Mouse (Mus musculus): Measurements from ENCODE around the gene Cd96. TPM values are rescaled to one million over a fixed set of nuclear protein-coding genes. Genes with fewer than 3 reads are reported as not detected.

The Cd96 gene
- total and polyA plus RNA-seq, 2 experiments from 2014 or later: 0.10 TPM; not detected in 1

GRCm38 (mm10) chr16:46063278-46063677 is 56.8 kb downstream of the Cd96 start:
- Histone ChIP-seq H3K4me2 (ENCODE audit: low read depth) (no peak overlapping the region), H3K4me1 (ENCODE audit: insufficient read depth) (no peaks in the 10 kb centered on the region), H3K27ac (ENCODE audit: low read depth, low read length) (no peak overlapping the region), H3K9ac (no peak overlapping the region), H3K36me3 (ENCODE audit: insufficient read depth) (no peaks in the 10 kb centered on the region), H3K27me3 (ENCODE audit: insufficient read depth, low read length) (no peaks in the 10 kb centered on the region), H3K9me3 (ENCODE audit: low read length) (no peaks in the 10 kb centered on the region), H3K4me3 (ENCODE audit: low read depth, low read length) (no peak overlapping the region)
- DNase-seq: no peak
- 89% methylated on average over 5 of the region's 5 CpGs for WGBS
- no peak for TF ChIP-seq CTCF (IDR thresholded peaks at IDR 0.05; ENCODE audit: low read depth)
- no peak for ATAC-seq

- Histone ChIP-seq H3K27ac (ENCODE audit: low read depth, low read length) (no peak overlapping the region), H3K4me3 (ENCODE audit: low read depth, low read length) (no peak overlapping the region), H3K27me3 (ENCODE audit: insufficient read depth, low read length) (no peaks in the 10 kb centered on the region), H3K36me3 (ENCODE audit: insufficient read depth) (no peaks in the 10 kb centered on the region), H3K9me3 (ENCODE audit: low read length) (no peaks in the 10 kb centered on the region), H3K4me2 (ENCODE audit: low read depth) (no peak overlapping the region), H3K4me1 (ENCODE audit: insufficient read depth) (no peaks in the 10 kb centered on the region), H3K9ac (no peak overlapping the region)
- ATAC-seq: no peak
- 91% methylated on average over 2 of the region's 2 CpGs for WGBS
- no peak for TF ChIP-seq CTCF (IDR thresholded peaks at IDR 0.05; ENCODE audit: low read depth)
- no peak for DNase-seq
Observed at GRCm38 (mm10) chr16:46046906-46047305, 73.1 kb downstream of the Cd96 start.

GRCm38 (mm10) chr16:46036261-46036660 is 83.8 kb downstream of the Cd96 start:
- Histone ChIP-seq H3K27me3 (ENCODE audit: insufficient read depth, low read length) (no peaks in the 10 kb centered on the region), H3K4me1 (ENCODE audit: insufficient read depth) (no peaks in the 10 kb centered on the region), H3K9ac (no peak overlapping the region), H3K27ac (ENCODE audit: low read depth, low read length) (no peak overlapping the region), H3K9me3 (ENCODE audit: low read length) (no peaks in the 10 kb centered on the region), H3K4me2 (ENCODE audit: low read depth) (no peak overlapping the region), H3K4me3 (ENCODE audit: low read depth, low read length) (no peak overlapping the region), H3K36me3 (ENCODE audit: insufficient read depth) (no peaks in the 10 kb centered on the region)
- 50% methylated on average over 2 of the region's 2 CpGs for WGBS
- no peak for TF ChIP-seq CTCF (IDR thresholded peaks at IDR 0.05; ENCODE audit: low read depth)
- ATAC-seq (peak; percentile 53; the same call in 1 of the 2 replicates), DNase-seq (peak; percentile 21)

GRCm38 (mm10) chr16:46033896-46034295 is 86.2 kb downstream of the Cd96 start:
- TF ChIP-seq CTCF (IDR thresholded peaks at IDR 0.05; ENCODE audit: low read depth): no peak
- ATAC-seq: no peak
- Histone ChIP-seq H3K9ac (no peak overlapping the region), H3K9me3 (ENCODE audit: low read length) (no peaks in the 10 kb centered on the region), H3K4me2 (ENCODE audit: low read depth) (no peak overlapping the region), H3K36me3 (ENCODE audit: insufficient read depth) (no peaks in the 10 kb centered on the region), H3K27me3 (ENCODE audit: insufficient read depth, low read length) (no peaks in the 10 kb centered on the region), H3K4me1 (ENCODE audit: insufficient read depth) (no peaks in the 10 kb centered on the region), H3K4me3 (ENCODE audit: low read depth, low read length) (no peak overlapping the region), H3K27ac (ENCODE audit: low read depth, low read length) (no peak overlapping the region)
- WGBS: 81% methylated on average over 9 of the region's 9 CpGs
- no peak for DNase-seq

- TF ChIP-seq CTCF (IDR thresholded peaks at IDR 0.05; ENCODE audit: low read depth): no peak
- H3K9ac ChIP-seq: no peak overlapping the region
- no peak for ATAC-seq
- H3K4me3 ChIP-seq (ENCODE audit: low read depth, low read length): no peak overlapping the region
- H3K27me3 ChIP-seq (ENCODE audit: insufficient read depth, low read length): no peaks in the 10 kb centered on the region
- no peak overlapping the region for H3K4me2 ChIP-seq (ENCODE audit: low read depth)
- DNase-seq: no peak
- H3K4me1 ChIP-seq (ENCODE audit: insufficient read depth): no peaks in the 10 kb centered on the region
- 71% methylated on average over 5 of the region's 5 CpGs for WGBS
- H3K9me3 ChIP-seq (ENCODE audit: low read length): no peaks in the 10 kb centered on the region
- H3K27ac ChIP-seq (ENCODE audit: low read depth, low read length): no peak overlapping the region
- H3K36me3 ChIP-seq (ENCODE audit: insufficient read depth): no peaks in the 10 kb centered on the region
Observed at GRCm38 (mm10) chr16:46022958-46023491, 97.0 kb downstream of the Cd96 start.

- WGBS: 45% methylated on average over 5 of the region's 5 CpGs
- no peak overlapping the region for H3K27ac ChIP-seq (ENCODE audit: low read depth, low read length)
- no peaks in the 10 kb centered on the region for H3K4me1 ChIP-seq (ENCODE audit: insufficient read depth)
- no peak overlapping the region for H3K4me2 ChIP-seq (ENCODE audit: low read depth)
- no peaks in the 10 kb centered on the region for H3K9me3 ChIP-seq (ENCODE audit: low read length)
- peak; percentile 95 for TF ChIP-seq CTCF (IDR thresholded peaks at IDR 0.05; ENCODE audit: low read depth)
- H3K36me3 ChIP-seq (ENCODE audit: insufficient read depth): no peaks in the 10 kb centered on the region
- ATAC-seq (peak; percentile 93), DNase-seq (peak; percentile 87)
- H3K9ac ChIP-seq: no peak overlapping the region
- no peaks in the 10 kb centered on the region for H3K27me3 ChIP-seq (ENCODE audit: insufficient read depth, low read length)
- no peak overlapping the region for H3K4me3 ChIP-seq (ENCODE audit: low read depth, low read length)
Observed at GRCm38 (mm10) chr16:46022189-46022928, 97.7 kb downstream of the Cd96 start.

GRCm38 (mm10) chr16:46021302-46021701 is 98.7 kb downstream of the Cd96 start:
- no peak for ATAC-seq
- no peaks in the 10 kb centered on the region for H3K27me3 ChIP-seq (ENCODE audit: insufficient read depth, low read length)
- no peak overlapping the region for H3K4me3 ChIP-seq (ENCODE audit: low read depth, low read length)
- H3K9me3 ChIP-seq (ENCODE audit: low read length): no peaks in the 10 kb centered on the region
- H3K4me1 ChIP-seq (ENCODE audit: insufficient read depth): no peaks in the 10 kb centered on the region
- no peak overlapping the region for H3K4me2 ChIP-seq (ENCODE audit: low read depth)
- WGBS: 65% methylated on average over 2 of the region's 2 CpGs
- DNase-seq: no peak
- no peak overlapping the region for H3K9ac ChIP-seq
- H3K36me3 ChIP-seq (ENCODE audit: insufficient read depth): no peaks in the 10 kb centered on the region
- no peak for TF ChIP-seq CTCF (IDR thresholded peaks at IDR 0.05; ENCODE audit: low read depth)
- no peak overlapping the region for H3K27ac ChIP-seq (ENCODE audit: low read depth, low read length)
